Mouse (Mus musculus): Measurements from ENCODE around the gene Ins2.

Ins2 gene

GRCm38 (mm10) chr7:142743281-142743680 is at the start of gene Ins2:
Ins2 (minus strand) TSS chr7:142743381.
- DNase-seq (ENCODE audit: low read depth, low spot score): no peak

DNA sequence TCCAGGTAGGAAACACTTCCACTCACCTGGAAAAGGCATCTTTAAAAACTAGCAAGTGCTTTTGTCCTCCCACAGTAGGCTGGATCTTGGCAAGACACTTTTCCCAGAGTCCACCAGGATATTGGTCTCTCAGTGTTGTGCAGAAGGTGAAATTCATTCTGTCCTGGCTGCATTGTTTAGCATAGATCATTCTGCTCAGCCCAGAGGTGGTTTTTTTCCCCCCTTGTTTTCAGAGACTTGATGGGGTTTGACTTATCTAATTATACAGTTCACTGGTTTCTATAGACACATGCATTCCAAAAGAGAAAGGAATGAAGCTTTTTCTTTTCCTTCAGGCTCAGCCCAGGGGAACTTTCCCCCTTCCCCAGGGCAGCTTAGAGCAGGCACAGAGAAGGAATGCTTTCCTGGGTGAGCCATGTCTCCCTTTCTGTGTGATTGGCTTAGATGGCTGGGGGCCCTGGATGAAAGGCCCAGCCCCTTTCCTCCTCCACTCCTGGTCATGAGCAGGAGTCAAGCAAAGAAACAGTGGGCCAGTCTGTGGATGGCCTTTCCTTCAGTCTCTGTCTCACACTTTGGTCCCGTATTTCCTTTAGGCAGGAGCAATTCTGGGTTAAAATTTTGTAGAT is 49.6 kb upstream of the Ins2 start:
- no peak for DNase-seq (ENCODE audit: low read depth, low spot score)

DNA sequence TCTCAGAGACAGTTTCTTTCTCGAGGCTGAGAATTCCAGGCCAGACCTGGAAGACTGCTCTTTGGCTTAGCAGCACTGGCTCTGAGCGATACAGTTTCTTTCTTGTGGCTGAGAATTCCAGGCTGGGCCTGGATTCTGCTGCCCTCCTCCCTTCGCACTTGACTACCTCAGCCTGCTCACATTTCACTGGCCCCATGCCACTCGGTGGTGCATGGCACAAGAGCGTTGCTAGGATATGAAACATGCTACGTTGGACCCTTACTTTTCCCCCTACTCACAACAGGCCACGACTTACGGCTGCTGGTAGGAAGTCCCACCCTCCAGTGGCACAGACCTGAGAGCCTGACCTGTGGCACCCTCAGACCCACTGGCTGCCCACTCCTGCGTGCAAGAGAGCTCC is 46.5 kb upstream of the Ins2 start:
- no peak for DNase-seq (ENCODE audit: low read depth, low spot score)

- DNase-seq (ENCODE audit: low read depth, low spot score): peak; percentile 55
Observed at GRCm38 (mm10) chr7:142737772-142738171, 5.4 kb downstream of the Ins2 start.

DNA sequence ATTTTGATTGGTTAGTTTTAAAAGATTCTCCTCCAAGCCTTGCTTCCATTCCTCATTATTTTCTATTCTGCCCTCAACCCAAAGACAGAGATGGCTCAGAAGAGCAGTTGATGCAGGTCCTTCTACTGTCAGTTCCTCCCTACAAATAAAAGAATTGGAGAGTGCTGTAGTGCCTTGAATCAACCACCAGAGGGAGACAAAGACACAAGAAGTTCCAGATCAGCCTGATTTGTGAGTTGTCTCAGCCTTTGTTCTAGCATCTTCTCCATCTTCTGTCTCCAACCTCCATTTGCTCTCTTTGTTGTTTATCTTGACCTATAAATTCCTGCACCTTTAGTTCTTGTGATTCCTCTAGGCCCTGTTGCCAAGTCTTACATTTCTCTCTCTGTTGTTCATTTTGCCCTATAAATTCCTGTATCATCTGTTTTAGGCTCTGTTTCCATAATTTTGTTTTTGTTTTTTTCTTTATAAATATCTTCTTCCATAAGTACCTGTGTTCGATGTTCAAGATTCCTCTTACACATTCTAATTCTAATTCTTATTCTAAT is 6.2 kb downstream of the Ins2 start:
- DNase-seq (ENCODE audit: low read depth, low spot score): peak; percentile 53

DNA sequence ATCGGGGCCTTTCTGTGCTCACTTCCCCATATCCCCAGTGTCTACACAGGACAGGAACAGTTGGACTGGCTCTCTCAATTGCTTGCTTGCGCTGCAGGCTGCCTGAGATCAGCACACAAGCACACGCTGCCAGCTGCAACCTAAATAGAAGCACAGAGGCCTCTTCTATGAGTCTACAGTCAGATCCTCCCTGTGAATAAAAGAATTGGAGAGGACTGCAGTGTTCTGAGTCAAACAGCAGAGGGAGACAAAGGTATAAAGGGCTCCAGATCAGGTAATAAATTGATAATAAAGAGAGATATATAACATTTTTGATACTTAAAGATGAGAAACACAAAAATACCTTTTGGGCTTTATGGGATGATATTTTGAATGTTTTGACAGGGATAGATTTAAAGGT is 17.2 kb downstream of the Ins2 start:
- no peak for DNase-seq (ENCODE audit: low read depth, low spot score)

DNA sequence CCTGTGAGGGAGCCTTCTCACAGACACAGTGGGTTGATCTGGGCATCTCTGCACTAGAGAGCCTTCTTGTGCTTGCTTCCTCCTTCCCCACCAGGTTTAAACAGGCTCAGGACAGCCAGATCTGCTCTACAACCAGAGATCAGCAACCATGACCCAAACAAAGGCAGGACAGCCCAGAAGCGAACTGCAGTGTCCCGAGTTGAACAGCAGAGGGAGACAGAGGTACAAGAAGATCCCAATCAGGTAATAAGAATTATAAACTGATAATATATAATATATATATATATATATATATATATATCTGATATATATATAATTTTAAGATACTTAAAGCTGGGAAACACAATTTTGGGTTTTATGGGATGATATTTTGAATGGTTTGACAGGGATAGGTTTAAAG is 22.5 kb downstream of the Ins2 start:
- DNase-seq (ENCODE audit: low read depth, low spot score): peak; percentile 26

- DNase-seq (ENCODE audit: low read depth, low spot score): peak; percentile 32
Observed at GRCm38 (mm10) chr7:142714783-142715498, 28.2 kb downstream of the Ins2 start.

DNA sequence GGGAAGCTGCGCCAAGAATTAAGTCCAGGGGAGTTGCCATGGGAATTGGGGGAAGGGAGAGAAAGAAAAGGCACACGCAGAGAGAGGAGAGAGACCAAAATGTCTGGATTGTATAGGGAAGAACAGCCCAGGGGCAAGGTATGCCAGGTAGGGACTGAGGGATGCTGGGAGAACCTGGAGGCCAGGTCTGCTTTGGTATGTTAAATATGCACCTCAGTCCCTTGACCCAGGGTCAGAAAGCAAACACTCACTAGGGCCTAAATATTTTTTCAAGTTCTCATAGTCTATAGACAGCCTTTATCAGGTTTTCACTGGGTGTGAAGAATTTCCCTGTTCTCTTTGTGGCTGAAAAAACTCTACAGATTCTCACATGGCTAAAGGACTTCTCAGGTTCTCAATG is 36.3 kb downstream of the Ins2 start:
- no peak for DNase-seq (ENCODE audit: low read depth, low spot score)

DNA sequence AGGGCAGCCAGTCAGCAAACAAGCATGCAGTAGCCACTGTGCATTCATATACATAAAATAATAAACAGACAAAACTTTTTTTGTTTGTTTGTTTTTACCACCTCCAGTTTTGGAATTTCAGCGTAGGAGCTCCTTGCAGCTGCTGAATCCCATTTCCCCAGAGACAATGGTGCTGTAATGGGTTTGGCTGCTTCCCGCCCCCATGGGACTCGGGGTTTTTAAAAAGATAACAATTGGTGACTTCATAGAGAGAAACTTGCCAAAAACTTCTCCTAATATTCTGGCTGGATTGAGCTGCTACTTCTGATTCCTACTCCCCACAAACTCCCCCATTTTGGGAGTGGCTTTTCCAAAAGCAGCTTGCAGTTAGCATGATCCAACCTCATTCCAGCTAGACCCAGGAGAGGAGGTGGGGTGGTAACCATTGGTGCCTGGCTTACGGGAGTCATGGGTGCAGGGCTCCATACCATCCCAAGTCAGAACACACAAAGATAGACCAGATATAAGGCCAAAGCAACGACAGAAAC is 43.8 kb downstream of the Ins2 start:
- no peak for DNase-seq (ENCODE audit: low read depth, low spot score)

- DNase-seq (ENCODE audit: low read depth, low spot score): no peak
Observed at GRCm38 (mm10) chr7:142678611-142679010, 64.6 kb downstream of the Ins2 start.

GRCm38 (mm10) chr7:142675644-142676043 is 67.5 kb downstream of the Ins2 start:
- DNase-seq (ENCODE audit: low read depth, low spot score): peak; percentile 24

GRCm38 (mm10) chr7:142675141-142675540 is 68.0 kb downstream of the Ins2 start:
- DNase-seq (ENCODE audit: low read depth, low spot score): no peak

DNA sequence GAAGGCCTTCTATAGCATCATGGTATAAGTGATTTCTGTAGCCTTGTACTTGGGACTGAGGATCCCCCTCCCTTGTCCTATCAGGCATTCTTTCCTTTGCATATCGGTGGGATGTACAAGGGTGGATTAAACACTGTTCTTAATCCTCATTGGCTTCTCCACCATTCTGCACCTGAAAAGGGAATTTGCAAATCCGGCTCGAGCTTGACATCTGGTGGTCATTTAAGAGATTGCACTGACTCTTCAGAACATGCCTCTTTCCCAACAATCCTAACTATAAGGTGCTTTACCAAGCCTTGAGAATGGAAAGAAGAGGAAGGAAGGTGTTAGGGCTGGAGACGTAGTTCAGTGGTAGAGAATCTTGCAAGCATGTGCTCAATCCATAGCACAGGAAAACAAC is 71.1 kb downstream of the Ins2 start:
- peak; percentile 25 for DNase-seq (ENCODE audit: low read depth, low spot score)

GRCm38 (mm10) chr7:142671067-142671466 is 72.1 kb downstream of the Ins2 start:
- DNase-seq (ENCODE audit: low read depth, low spot score): no peak

- no peak for DNase-seq (ENCODE audit: low read depth, low spot score)
Observed at GRCm38 (mm10) chr7:142669751-142670625, 73.2 kb downstream of the Ins2 start, which contains the start of gene Gm49394. Gm49394 (minus strand) TSS chr7:142669942.

DNA sequence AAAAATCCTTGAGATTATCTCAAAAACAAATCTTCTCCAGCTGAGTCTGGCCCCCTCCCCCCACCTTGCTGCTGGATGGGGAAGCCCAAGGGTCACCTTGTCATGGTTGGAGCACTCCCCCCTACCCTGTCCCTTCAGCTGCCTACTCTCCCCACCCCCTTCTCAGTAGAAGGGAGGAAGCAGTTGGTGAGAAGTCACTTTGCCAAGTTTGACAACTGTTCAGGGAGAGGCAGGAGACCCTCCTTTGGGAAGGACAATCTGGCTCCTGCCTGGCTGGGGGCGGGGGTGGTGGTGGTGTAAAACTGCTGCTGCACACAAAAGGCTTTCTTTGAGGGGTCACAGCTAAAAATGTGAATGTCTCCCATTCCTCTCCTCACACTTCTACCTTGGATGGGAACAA is 74.9 kb downstream of the Ins2 start:
- no peak for DNase-seq (ENCODE audit: low read depth, low spot score)

- no peak for DNase-seq (ENCODE audit: low read depth, low spot score)
Observed at GRCm38 (mm10) chr7:142667521-142667920, 75.7 kb downstream of the Ins2 start.

- no peak for DNase-seq (ENCODE audit: low read depth, low spot score)
Observed at GRCm38 (mm10) chr7:142666659-142667058, 76.5 kb downstream of the Ins2 start, which contains the start of gene Igf2. Igf2 (minus strand) TSS chr7:142666816.

DNA sequence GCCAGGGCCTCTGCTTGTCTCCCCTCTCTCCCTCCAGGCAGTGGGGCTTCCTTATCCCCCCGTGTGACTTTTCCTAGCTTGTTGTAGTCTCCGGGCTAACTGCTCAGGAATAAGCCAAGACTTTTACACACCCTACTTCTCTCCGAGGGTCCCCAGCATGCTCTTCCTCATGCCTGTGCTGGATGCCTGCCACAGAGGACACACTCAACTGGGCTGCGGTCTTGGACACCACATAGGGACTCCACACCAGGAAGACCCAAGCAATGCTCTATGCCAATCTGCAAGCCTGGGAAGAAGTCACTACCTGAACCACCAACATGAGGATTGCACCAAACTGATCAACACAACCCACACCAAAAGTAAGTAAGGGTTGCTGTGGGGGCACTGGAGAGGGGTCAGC is 77.1 kb downstream of the Ins2 start:
- DNase-seq (ENCODE audit: low read depth, low spot score): no peak

DNA sequence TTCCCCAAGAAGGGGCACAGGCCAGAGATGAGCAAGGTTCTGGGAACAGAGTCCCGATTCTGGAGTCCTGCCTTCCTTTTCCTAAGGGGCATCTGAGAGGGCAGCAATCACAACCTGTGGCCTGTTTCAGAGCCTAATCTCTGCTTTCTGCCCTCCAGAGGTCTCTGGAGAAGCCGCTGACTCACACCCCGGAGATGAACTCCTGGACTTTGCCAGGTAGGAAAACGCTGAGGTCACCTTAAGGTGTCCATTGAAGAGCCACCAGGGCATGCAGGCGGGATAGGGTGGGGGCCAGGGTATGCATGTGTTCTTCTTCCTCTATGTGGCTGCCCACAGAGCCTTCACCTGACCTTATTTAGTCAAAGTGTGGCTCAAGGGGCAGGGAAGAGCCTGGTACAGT is 77.8 kb downstream of the Ins2 start:
- DNase-seq (ENCODE audit: low read depth, low spot score): no peak

Data from CD4-positive helper T cell, adult 2 months (primary cell).